Mouse (Mus musculus) lung, embryonic 14.5 days (tissue): ENCODE results near the gene Dyrk4. TPM values are rescaled to one million over a fixed set of nuclear protein-coding genes. Genes with fewer than 3 reads are reported as not detected.

Experiments
- ATAC-seq: fragments of 200-750 bp; cut with Nextera tagmentation; 2 replicates; pipeline ENCODE4 v1.8.0; 2017; ENCODE audit warnings: mild to moderate bottlenecking, moderate TSS enrichment, moderate library complexity; ENCODE audit not compliant: insufficient read depth
- DNase-seq: peaks from one replicate; pipeline ENCODE4 v3.0.0-alpha.2; 2015
- H3K27ac ChIP-seq: fragments of 300-500 bp; sonication (generic); 2 replicates; pipeline ENCODE4 v1.5.1; 2014; ENCODE audit warnings: low read depth, mild to moderate bottlenecking, moderate library complexity
- H3K27me3 ChIP-seq: fragments of 300-500 bp; sonication (generic); 2 replicates; pipeline ENCODE4 v1.6.1; 2014; ENCODE audit warnings: low read length, control low read depth; ENCODE audit not compliant: insufficient read depth
- H3K36me3 ChIP-seq: fragments of 300-500 bp; sonication (generic); 2 replicates; pipeline ENCODE4 v1.6.1; 2014; ENCODE audit warnings: control low read depth; ENCODE audit not compliant: insufficient read depth
- H3K4me1 ChIP-seq: fragments of 300-500 bp; sonication (generic); 2 replicates; pipeline ENCODE4 v1.6.1; 2014; ENCODE audit warnings: antibody characterized with exemption, control low read depth; ENCODE audit not compliant: insufficient read depth
- H3K4me2 ChIP-seq: fragments of 300-500 bp; sonication (generic); 2 replicates; pipeline ENCODE4 v1.6.1; 2014; ENCODE audit warnings: mild to moderate bottlenecking
- H3K4me3 ChIP-seq: fragments of 300-500 bp; sonication (generic); 2 replicates; pipeline ENCODE4 v1.5.1; 2014; ENCODE audit warnings: low read depth, low read length
- H3K9ac ChIP-seq: fragments of 300-500 bp; sonication (generic); 2 replicates; pipeline ENCODE4 v1.6.1; 2014
- H3K9me3 ChIP-seq: fragments of 300-500 bp; sonication (generic); 2 replicates; pipeline ENCODE4 v1.6.1; 2016; ENCODE audit warnings: low read depth, low read length, control low read depth
- CTCF ChIP-seq: IDR thresholded peaks from 2 replicates; pipeline ENCODE4 v1.5.1; 2016; ENCODE audit warnings: antibody characterized with exemption, low read depth
- WGBS: fragments of 180-500 bp; shearing (Covaris S2); extraction: QIAGEN DNeasy Blood & Tissue Kit; methylation state at CpG from one replicate; pipeline ENCODE4 v1.1.7; 2014; 5-methylcytosine and 5-hydroxymethylcytosine counted together
- polyA plus RNA-seq: library from polyadenylated mRNA; unstranded; fragments of >200 nt; fragmentation: Nextera tagmentation; extraction: Ambion mirVana; gene quantifications from 2 replicates; pipeline ENCODE4 v1.2.1, GENCODE M21; 2014

Gene Dyrk4
- 0.13 TPM in 1 of 2 replicates, not detected in the other for polyA plus RNA-seq

- Histone ChIP-seq H3K27me3 (no peaks in the 10 kb centered on the region), H3K4me2 (peak within 1 kb of the TSS; percentile 44), H3K27ac (peak within 1 kb of the TSS; percentile 61; the same call in 1 of the 2 replicates), H3K9ac (peak within 1 kb of the TSS; percentile 40; the same call in 1 of the 2 replicates), H3K4me3 (no peak within 1 kb of the TSS), H3K9me3 (no peaks in the 10 kb centered on the region), H3K4me1 (no peaks in the 10 kb centered on the region), H3K36me3 (peaks cover 40% of the 10 kb centered on the region)
- 9% methylated on average over 21 of the region's 21 CpGs for WGBS
- ATAC-seq (peak; percentile 82), DNase-seq (peak; percentile 52)
- TF ChIP-seq CTCF, result no peak
These were observed at the start of gene Dyrk4 for GRCm38 (mm10) chr6:126921111-126921881. Dyrk4 (minus strand) TSS chr6:126921839.

GRCm38 (mm10) chr6:126966241-126967026, 44.8 kb upstream of the Dyrk4 start:
- DNase-seq (no peak), ATAC-seq (no peak)
- 82% methylated on average over 14 of the region's 14 CpGs for WGBS
- H3K4me2 ChIP-seq, result no peak overlapping the region
- no peaks in the 10 kb centered on the region for H3K9me3 ChIP-seq
- TF ChIP-seq CTCF, result no peak
- peaks cover 17% of the 10 kb centered on the region for H3K36me3 ChIP-seq
- no peak overlapping the region for H3K4me3 ChIP-seq
- no peaks in the 10 kb centered on the region for H3K4me1 ChIP-seq
- no peaks in the 10 kb centered on the region for H3K27me3 ChIP-seq
- H3K27ac ChIP-seq, result no peak overlapping the region
- no peak overlapping the region for H3K9ac ChIP-seq

- Histone ChIP-seq H3K9me3 (no peaks in the 10 kb centered on the region), H3K4me2 (no peak overlapping the region), H3K27me3 (no peaks in the 10 kb centered on the region), H3K36me3 (peaks cover 17% of the 10 kb centered on the region), H3K9ac (no peak overlapping the region), H3K4me1 (no peaks in the 10 kb centered on the region), H3K27ac (no peak overlapping the region), H3K4me3 (no peak overlapping the region)
- ATAC-seq (no peak), DNase-seq (no peak)
- whole genome bisulfite sequencing, result 87% methylated on average over 9 of the region's 9 CpGs
- no peak for TF ChIP-seq CTCF
These were observed 41.8 kb upstream of the Dyrk4 start for GRCm38 (mm10) chr6:126963426-126963825.

GRCm38 (mm10) chr6:126962709-126963108, 41.1 kb upstream of the Dyrk4 start:
- Histone ChIP-seq H3K36me3 (peaks cover 17% of the 10 kb centered on the region), H3K27me3 (no peaks in the 10 kb centered on the region), H3K9me3 (no peaks in the 10 kb centered on the region), H3K4me3 (no peak overlapping the region), H3K4me2 (no peak overlapping the region), H3K27ac (no peak overlapping the region), H3K9ac (no peak overlapping the region), H3K4me1 (no peaks in the 10 kb centered on the region)
- 82% methylated on average over 5 of the region's 5 CpGs for WGBS
- no peak for ATAC-seq
- DNase-seq, result no peak
- no peak for TF ChIP-seq CTCF

- no peak overlapping the region for H3K4me2 ChIP-seq
- ATAC-seq, result no peak
- no peak overlapping the region for H3K9ac ChIP-seq
- WGBS, result 84% methylated on average over 8 of the region's 8 CpGs
- H3K9me3 ChIP-seq, result no peaks in the 10 kb centered on the region
- peaks cover 28% of the 10 kb centered on the region for H3K36me3 ChIP-seq
- H3K4me3 ChIP-seq, result no peak overlapping the region
- no peaks in the 10 kb centered on the region for H3K4me1 ChIP-seq
- no peaks in the 10 kb centered on the region for H3K27me3 ChIP-seq
- H3K27ac ChIP-seq, result no peak overlapping the region
- TF ChIP-seq CTCF, result no peak
- no peak for DNase-seq
These were observed 39.9 kb upstream of the Dyrk4 start for GRCm38 (mm10) chr6:126961371-126962018.

- ATAC-seq, result no peak
These were observed 34.1 kb upstream of the Dyrk4 start for GRCm38 (mm10) chr6:126955734-126956133.

More at GRCm38 (mm10) chr6:126955734-126956133, 34.1 kb upstream of the Dyrk4 start:
- peak; percentile 90 for TF ChIP-seq CTCF
- Histone ChIP-seq H3K27ac (no peak overlapping the region), H3K27me3 (no peaks in the 10 kb centered on the region), H3K9ac (no peak overlapping the region), H3K4me2 (no peak overlapping the region), H3K36me3 (peaks cover 21% of the 10 kb centered on the region; the same call in 1 of the 2 replicates), H3K4me3 (no peak overlapping the region), H3K9me3 (no peaks in the 10 kb centered on the region), H3K4me1 (no peaks in the 10 kb centered on the region)
- DNase-seq, result peak; percentile 93
- WGBS, result 5% methylated on average over 10 of the region's 10 CpGs
